In genomic region chr4:69891898-69892828, GRCm38 (mm10) we compare ENCODE assay signal across 10 mouse cellular contexts.
A peak's percentile ranks its signal among the peaks of the same experiment; 100 is the strongest.
DNase-seq lines count a peak whose midpoint lies in the region; ATAC-seq and TF ChIP-seq lines count a peak whose summit lies in the region.
"Had no signal": no experiment of that assay in that cellular context is flagged by ENCODE, and none has a peak within 500 bp of the region (broad histone marks: within the 10 kb centered on the region; RNA-seq: fewer than 3 reads in every experiment).

No protein-coding gene starts in this region.

- no peak overlapping the region for H3K9ac ChIP-seq in forebrain, embryonic 11.5 days (ENCODE audit: low read length)
- H3K9ac ChIP-seq in forebrain, postnatal 0 days, result no peak overlapping the region
- H3K9ac ChIP-seq in hindbrain, embryonic 15.5 days, result no peak overlapping the region
- H3K9ac ChIP-seq in limb, embryonic 13.5 days, result no peak overlapping the region
- H3K9ac ChIP-seq: liver, postnatal 0 days had no signal

- H3K27ac ChIP-seq in forebrain, embryonic 11.5 days (ENCODE audit: low read depth, low read length), result no peak overlapping the region
- no peak overlapping the region for H3K27ac ChIP-seq in forebrain, postnatal 0 days (ENCODE audit: low read depth, low read length)
- H3K27ac ChIP-seq in embryonic facial prominence, embryonic 10.5 days (replicated peaks), result no peak overlapping the region
- H3K27ac ChIP-seq in hindbrain, embryonic 15.5 days (replicated peaks), result no peak overlapping the region
- H3K27ac ChIP-seq in limb, embryonic 13.5 days, result no peak overlapping the region

- intact Hi-C loops in left cerebral cortex, postnatal 36 days (cut with DNase I), result no loop called here
- intact Hi-C loops in left cerebral cortex, postnatal 10 days (cut with DNase I), result no loop called here

- H3K27me3 ChIP-seq in forebrain, embryonic 11.5 days (ENCODE audit: control insufficient read depth, insufficient read depth, low read length), result no peaks in the 10 kb centered on the region
- no peaks in the 10 kb centered on the region for H3K27me3 ChIP-seq in forebrain, postnatal 0 days (ENCODE audit: insufficient read depth, low read length)
- H3K27me3 ChIP-seq in embryonic facial prominence, embryonic 10.5 days (replicated peaks; ENCODE audit: low read depth, poor library complexity, severe bottlenecking), result no peaks in the 10 kb centered on the region
- H3K27me3 ChIP-seq in hindbrain, embryonic 15.5 days, result no peaks in the 10 kb centered on the region
- no peaks in the 10 kb centered on the region for H3K27me3 ChIP-seq in limb, embryonic 13.5 days

- no peaks in the 10 kb centered on the region for H3K36me3 ChIP-seq in forebrain, embryonic 11.5 days (ENCODE audit: control insufficient read depth, insufficient read depth, low read length)
- no peaks in the 10 kb centered on the region for H3K36me3 ChIP-seq in forebrain, postnatal 0 days (ENCODE audit: insufficient read depth)
- H3K36me3 ChIP-seq in embryonic facial prominence, embryonic 10.5 days (replicated peaks), result no peaks in the 10 kb centered on the region
- H3K36me3 ChIP-seq in hindbrain, embryonic 15.5 days, result no peaks in the 10 kb centered on the region
- no peaks in the 10 kb centered on the region for H3K36me3 ChIP-seq in limb, embryonic 13.5 days

- no peak overlapping the region for H3K4me2 ChIP-seq in forebrain, embryonic 11.5 days (ENCODE audit: low read depth, low read length, severe bottlenecking)
- no peak overlapping the region for H3K4me2 ChIP-seq in forebrain, postnatal 0 days (ENCODE audit: low read depth)
- no peak overlapping the region for H3K4me2 ChIP-seq in hindbrain, embryonic 15.5 days
- no peak overlapping the region for H3K4me2 ChIP-seq in limb, embryonic 13.5 days (replicated peaks)

- 22% methylated on average over 8 of the region's 8 CpGs for WGBS in forebrain, embryonic 11.5 days
- WGBS in forebrain, postnatal 0 days, result 32% methylated on average over 8 of the region's 8 CpGs
- WGBS in embryonic facial prominence, embryonic 10.5 days, result 45% methylated on average over 8 of the region's 8 CpGs
- 44% methylated on average over 8 of the region's 8 CpGs for WGBS in hindbrain, embryonic 15.5 days
- 27% methylated on average over 8 of the region's 8 CpGs for WGBS in limb, embryonic 13.5 days

- H3K9me3 ChIP-seq in forebrain, embryonic 11.5 days (ENCODE audit: control insufficient read depth, low read length), result no peaks in the 10 kb centered on the region
- H3K9me3 ChIP-seq in forebrain, postnatal 0 days (ENCODE audit: low read length), result no peaks in the 10 kb centered on the region
- H3K9me3 ChIP-seq in embryonic facial prominence, embryonic 10.5 days, result no peaks in the 10 kb centered on the region
- H3K9me3 ChIP-seq in hindbrain, embryonic 15.5 days, result no peaks in the 10 kb centered on the region
- H3K9me3 ChIP-seq in limb, embryonic 13.5 days, result no peaks in the 10 kb centered on the region

- peak; percentile 36 for ATAC-seq in forebrain, embryonic 11.5 days (replicated peaks; ENCODE audit: low FRiP score)
- no peak; the same call in 1 of the 2 replicates for ATAC-seq in forebrain, postnatal 0 days
- ATAC-seq in hindbrain, embryonic 15.5 days (ENCODE audit: low FRiP score, low read depth), result peak; percentile 65; the same call in 1 of the 2 replicates
- peak; percentile 72; the same call in 1 of the 2 replicates for ATAC-seq in limb, embryonic 13.5 days (ENCODE audit: low FRiP score, low read depth)
- ATAC-seq in erythroblast, adult 5-6 weeks (replicated peaks; ENCODE audit: low FRiP score, poor library complexity, severe bottlenecking), result no peak
- ATAC-seq: liver, postnatal 0 days had no signal

- TF ChIP-seq CTCF in forebrain, postnatal 0 days (IDR thresholded peaks at IDR 0.05; ENCODE audit: low read depth), result no peak

- H3K4me3 ChIP-seq in forebrain, embryonic 11.5 days (ENCODE audit: low read depth, low read length), result no peak overlapping the region
- H3K4me3 ChIP-seq in forebrain, postnatal 0 days (ENCODE audit: low read depth, low read length), result no peak overlapping the region
- H3K4me3 ChIP-seq in embryonic facial prominence, embryonic 10.5 days, result no peak overlapping the region
- H3K4me3 ChIP-seq in hindbrain, embryonic 15.5 days, result no peak overlapping the region
- H3K4me3 ChIP-seq in limb, embryonic 13.5 days, result no peak overlapping the region

- H3K4me1 ChIP-seq in forebrain, embryonic 11.5 days (replicated peaks; ENCODE audit: control insufficient read depth, insufficient read depth, low read length), result peaks cover 2% of the 10 kb centered on the region; the same call in 1 of the 2 replicates
- H3K4me1 ChIP-seq in forebrain, postnatal 0 days (ENCODE audit: insufficient read depth), result no peaks in the 10 kb centered on the region
- peaks cover 10% of the 10 kb centered on the region for H3K4me1 ChIP-seq in embryonic facial prominence, embryonic 10.5 days
- H3K4me1 ChIP-seq in hindbrain, embryonic 15.5 days (replicated peaks), result 0 out of 2 replicates have a peak, but pooled peaks cover 6% of the 10 kb centered on the region
- H3K4me1 ChIP-seq in limb, embryonic 13.5 days, result peaks cover 6% of the 10 kb centered on the region; the same call in 1 of the 2 replicates

- no peak for DNase-seq in forebrain, embryonic 11.5 days (ENCODE audit: low spot score)
- DNase-seq in forebrain, postnatal 0 days, result no peak
- peak; percentile 13 for DNase-seq in embryonic facial prominence, embryonic 10.5 days (ENCODE audit: low spot score)
- DNase-seq in left cerebral cortex, postnatal 36 days (ENCODE audit: low spot score in 2 of 2), result no peak
- DNase-seq in left cerebral cortex, postnatal 10 days (ENCODE audit: extremely low spot score in 1 of 2, low spot score in 2 of 2), result no peak
- DNase-seq: cerebellum, postnatal 25 days; liver, postnatal 0 days had no signal

Comparison
In these comparisons a context has a peak if more than half of its experiments do, and no peak if none do; other contexts are left out.
1. ATAC-seq: peak in forebrain, embryonic 11.5 days (single experiment), hindbrain, embryonic 15.5 days (single experiment) and limb, embryonic 13.5 days (single experiment); none in forebrain, postnatal 0 days (single experiment) and erythroblast, adult 5-6 weeks (single experiment).